27 mouse cellular contexts compared by ENCODE assay signal in the genomic region with DNA sequence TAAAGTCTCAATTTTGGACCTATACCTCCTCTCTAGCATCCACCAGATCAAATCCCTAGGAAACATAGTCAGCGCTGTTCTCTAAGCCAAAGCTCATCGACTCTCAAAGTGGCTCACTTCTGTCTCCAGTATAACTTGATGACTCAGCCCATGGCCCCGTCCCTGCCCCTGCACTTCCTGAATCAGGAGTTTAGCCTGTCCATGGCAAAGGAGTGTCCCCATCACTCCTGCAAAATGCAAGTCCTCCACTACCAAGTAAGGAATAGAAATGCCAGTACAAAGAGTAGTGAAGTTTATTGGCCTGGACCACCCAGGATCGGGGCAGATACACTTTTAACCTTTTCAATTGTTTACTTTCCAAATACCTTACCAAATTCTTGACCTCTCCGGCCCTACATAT.
DNase-seq lines count a peak whose midpoint lies in the region; ATAC-seq and TF ChIP-seq lines count a peak whose summit lies in the region.
"Had no signal": no experiment of that assay in that cellular context is flagged by ENCODE, and none has a peak within 500 bp of the region (broad histone marks: within the 10 kb centered on the region; RNA-seq: fewer than 3 reads in every experiment).

No protein-coding gene starts in this region.

- H3K4me1 ChIP-seq in kidney, postnatal 0 days (replicated peaks; ENCODE audit: insufficient read depth, low read length): no peaks in the 10 kb centered on the region
- peaks cover 5% of the 10 kb centered on the region; the same call in 1 of the 2 replicates for H3K4me1 ChIP-seq in embryonic facial prominence, embryonic 10.5 days
- H3K4me1 ChIP-seq: forebrain, embryonic 15.5 days; neural tube, embryonic 12.5 days had no signal

- 44% methylated on average over 5 of the region's 5 CpGs for WGBS in kidney, postnatal 0 days
- whole genome bisulfite sequencing in embryonic facial prominence, embryonic 10.5 days: 55% methylated on average over 5 of the region's 5 CpGs

- H3K36me3 ChIP-seq in kidney, postnatal 0 days (ENCODE audit: insufficient read depth, low read length): no peaks in the 10 kb centered on the region
- no peaks in the 10 kb centered on the region for H3K36me3 ChIP-seq in embryonic facial prominence, embryonic 10.5 days (replicated peaks)
- H3K36me3 ChIP-seq: embryonic facial prominence, embryonic 13.5 days; forebrain, embryonic 10.5 days; forebrain, embryonic 15.5 days; heart, embryonic 13.5 days; neural tube, embryonic 12.5 days had no signal

- H3K27me3 ChIP-seq in kidney, postnatal 0 days (ENCODE audit: insufficient read depth, low read length): no peaks in the 10 kb centered on the region
- H3K27me3 ChIP-seq in embryonic facial prominence, embryonic 10.5 days (replicated peaks; ENCODE audit: low read depth, poor library complexity, severe bottlenecking): no peaks in the 10 kb centered on the region
- H3K27me3 ChIP-seq: CH12.LX; embryonic facial prominence, embryonic 13.5 days; forebrain, embryonic 15.5 days; heart, embryonic 13.5 days; neural tube, embryonic 12.5 days had no signal

- no peaks in the 10 kb centered on the region for H3K9me3 ChIP-seq in kidney, postnatal 0 days (replicated peaks; ENCODE audit: low read length)
- H3K9me3 ChIP-seq in embryonic facial prominence, embryonic 10.5 days: no peaks in the 10 kb centered on the region
- H3K9me3 ChIP-seq: embryonic facial prominence, embryonic 13.5 days; forebrain, embryonic 10.5 days; forebrain, embryonic 15.5 days; heart, embryonic 13.5 days; neural tube, embryonic 12.5 days had no signal

- TF ChIP-seq CTCF in kidney, postnatal 0 days (IDR thresholded peaks at IDR 0.05; ENCODE audit: low read depth): no peak

- no peak overlapping the region for H3K4me3 ChIP-seq in kidney, postnatal 0 days (replicated peaks; ENCODE audit: low read depth, low read length)
- H3K4me3 ChIP-seq in embryonic facial prominence, embryonic 10.5 days: no peak overlapping the region
- H3K4me3 ChIP-seq: embryonic facial prominence, embryonic 13.5 days; forebrain, embryonic 10.5 days; forebrain, embryonic 15.5 days; gastrocnemius, adult 2 months; heart, embryonic 13.5 days; neural tube, embryonic 12.5 days had no signal

- H3K27ac ChIP-seq in kidney, postnatal 0 days: no peak overlapping the region
- no peak overlapping the region for H3K27ac ChIP-seq in embryonic facial prominence, embryonic 10.5 days (replicated peaks)
- H3K27ac ChIP-seq: embryonic facial prominence, embryonic 13.5 days; forebrain, embryonic 10.5 days; forebrain, embryonic 15.5 days; gastrocnemius, adult 2 months; heart, embryonic 13.5 days; liver, embryonic 14.5 days; neural tube, embryonic 12.5 days had no signal

- no peak overlapping the region for H3K9ac ChIP-seq in kidney, postnatal 0 days (ENCODE audit: low read depth, low read length)
- H3K9ac ChIP-seq: embryonic facial prominence, embryonic 13.5 days; forebrain, embryonic 15.5 days; heart, embryonic 13.5 days; liver, embryonic 14.5 days; neural tube, embryonic 12.5 days had no signal

- no peak overlapping the region for H3K4me2 ChIP-seq in kidney, postnatal 0 days (ENCODE audit: low read length)
- H3K4me2 ChIP-seq: embryonic facial prominence, embryonic 13.5 days; forebrain, embryonic 15.5 days; heart, embryonic 13.5 days; midbrain, embryonic 11.5 days; neural tube, embryonic 12.5 days had no signal

- ATAC-seq in kidney, postnatal 0 days (replicated peaks; ENCODE audit: low FRiP score, low read depth): no peak
- ATAC-seq: forebrain, embryonic 15.5 days; hindbrain, embryonic 16.5 days; midbrain, embryonic 16.5 days had no signal

- DNase-seq in adrenal gland, adult (ENCODE audit: inconsistent age in 2 of 2, low spot score in 1 of 2): peak; percentile 47 to 75
- no peak for DNase-seq in adrenal gland, postnatal 4 days (ENCODE audit: low spot score in 2 of 2)
- peak; percentile 17 for DNase-seq in kidney, postnatal 0 days (ENCODE audit: low spot score)
- DNase-seq in kidney, postnatal 4 days: no peak
- DNase-seq in adrenal gland, postnatal 36 days: peak; percentile 59 to 62
- peak; percentile 21 for DNase-seq in embryonic facial prominence, embryonic 10.5 days (ENCODE audit: low spot score)
- DNase-seq in urinary bladder, postnatal 14 days (ENCODE audit: low spot score): no peak
- no peak for DNase-seq in right cerebral cortex, adult 18-20 months
- DNase-seq: cerebellum, adult 18-20 months; cerebellum, postnatal 10 days; gastrocnemius, adult 2 months; gastrocnemius, postnatal 36 days; heart, postnatal 10 days; kidney, adult 9 months; liver; lung, adult 2 months; right cerebral cortex, postnatal 14 days had no signal

Comparison
In these comparisons a context has a peak if more than half of its experiments do, and no peak if none do; other contexts are left out.
1. DNase-seq: peak in adrenal gland, adult (2 of 2), kidney, postnatal 0 days (single experiment), adrenal gland, postnatal 36 days (2 of 2) and embryonic facial prominence, embryonic 10.5 days (single experiment); none in adrenal gland, postnatal 4 days (0 of 2), kidney, postnatal 4 days (0 of 2), urinary bladder, postnatal 14 days (single experiment) and right cerebral cortex, adult 18-20 months (single experiment).